Mouse (Mus musculus) neural tube, embryonic 14.5 days (tissue): ENCODE data around the gene Fto. TPM values are rescaled to one million over a fixed set of nuclear protein-coding genes. Genes with fewer than 3 reads are reported as not detected.

ENCODE experiments used
- ATAC-seq: fragments of 200-750 bp; cut with Nextera tagmentation; 2 replicates; pipeline ENCODE4 v1.8.0; 2017; ENCODE audit warnings: low read depth, mild to moderate bottlenecking, moderate TSS enrichment, moderate library complexity
- H3K27ac ChIP-seq: fragments of 300-500 bp; sonication (generic); 2 replicates; pipeline ENCODE4 v1.5.1; 2014; ENCODE audit warnings: low read depth, mild to moderate bottlenecking, control low read depth, low read length, moderate library complexity, mixed read lengths
- H3K27me3 ChIP-seq: fragments of 300-500 bp; sonication (generic); 2 replicates; pipeline ENCODE4 v1.6.1; 2014; ENCODE audit warnings: low read length; ENCODE audit not compliant: control insufficient read depth, insufficient read depth
- H3K36me3 ChIP-seq: fragments of 300-500 bp; sonication (generic); 2 replicates; pipeline ENCODE4 v1.6.1; 2014; ENCODE audit warnings: low read length, mixed read lengths; ENCODE audit not compliant: control insufficient read depth, insufficient read depth
- H3K4me1 ChIP-seq: fragments of 300-500 bp; sonication (generic); 2 replicates; pipeline ENCODE4 v1.6.1; 2014; ENCODE audit warnings: low read length; ENCODE audit not compliant: control insufficient read depth, insufficient read depth
- H3K4me2 ChIP-seq: fragments of 300-500 bp; sonication (generic); 2 replicates; pipeline ENCODE4 v1.6.1; 2014; ENCODE audit warnings: mild to moderate bottlenecking, low read depth, low read length, control low read depth
- H3K4me3 ChIP-seq: fragments of 300-500 bp; sonication (generic); 2 replicates; pipeline ENCODE4 v1.5.1; 2014; ENCODE audit warnings: low read depth, low read length, control low read depth, mixed read lengths
- H3K9ac ChIP-seq: fragments of 300-500 bp; sonication (generic); replicated peaks from 2 replicates; pipeline ENCODE4 v1.6.1; 2014; ENCODE audit warnings: low read depth, mild to moderate bottlenecking, control low read depth, low read length, mixed read lengths
- H3K9me3 ChIP-seq: fragments of 300-500 bp; sonication (generic); 2 replicates; pipeline ENCODE4 v1.6.1; 2016; ENCODE audit warnings: low read length; ENCODE audit not compliant: control insufficient read depth
- WGBS: fragments of 180-500 bp; shearing (Covaris S2); extraction: QIAGEN DNeasy Blood & Tissue Kit; methylation state at CpG from one replicate; pipeline ENCODE4 v1.1.7; 2014; 5-methylcytosine and 5-hydroxymethylcytosine counted together
- polyA plus RNA-seq: library from polyadenylated mRNA; unstranded; fragments of >200 nt; fragmentation: Nextera tagmentation; extraction: Ambion mirVana; gene quantifications from 2 replicates; pipeline ENCODE4 v1.2.1, GENCODE M21; 2014

The Fto gene
- polyA plus RNA-seq, 1 experiment from 2014 or later: 144 TPM

GRCm38 (mm10) chr8:91565869-91566502, 252.7 kb downstream of the Fto start:
- H3K4me1 ChIP-seq: peaks cover 3% of the 10 kb centered on the region; the same call in 1 of the 2 replicates
- no peaks in the 10 kb centered on the region for H3K9me3 ChIP-seq
- no peaks in the 10 kb centered on the region for H3K36me3 ChIP-seq
- no peak for ATAC-seq
- H3K4me3 ChIP-seq: no peak overlapping the region
- no peak overlapping the region for H3K4me2 ChIP-seq
- WGBS: 53% methylated on average over 12 of the region's 12 CpGs
- H3K27ac ChIP-seq: no peak overlapping the region
- H3K9ac ChIP-seq: no peak overlapping the region
- no peaks in the 10 kb centered on the region for H3K27me3 ChIP-seq

DNA sequence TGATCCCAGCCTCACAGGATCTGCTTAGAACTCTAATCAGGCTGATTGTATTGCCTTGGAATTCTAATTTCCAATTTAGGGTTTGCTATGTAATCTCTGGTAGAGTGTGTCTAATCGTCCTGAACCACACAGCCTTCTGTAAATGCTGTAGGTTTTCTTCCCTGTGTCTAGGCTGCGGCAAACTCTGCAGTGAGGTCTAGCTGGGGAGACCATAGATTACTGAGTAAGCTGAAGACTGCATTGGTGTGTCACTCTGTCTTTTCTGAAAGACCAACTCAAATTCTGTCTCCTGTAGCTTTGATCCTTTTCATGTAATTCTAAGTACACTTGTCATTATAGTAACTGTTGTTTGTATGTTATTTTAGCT, 253.2 kb downstream of the Fto start:
- H3K36me3 ChIP-seq: no peaks in the 10 kb centered on the region
- WGBS: 22% methylated on average over 2 of the region's 2 CpGs
- H3K4me1 ChIP-seq: peaks cover 3% of the 10 kb centered on the region; the same call in 1 of the 2 replicates

DNA sequence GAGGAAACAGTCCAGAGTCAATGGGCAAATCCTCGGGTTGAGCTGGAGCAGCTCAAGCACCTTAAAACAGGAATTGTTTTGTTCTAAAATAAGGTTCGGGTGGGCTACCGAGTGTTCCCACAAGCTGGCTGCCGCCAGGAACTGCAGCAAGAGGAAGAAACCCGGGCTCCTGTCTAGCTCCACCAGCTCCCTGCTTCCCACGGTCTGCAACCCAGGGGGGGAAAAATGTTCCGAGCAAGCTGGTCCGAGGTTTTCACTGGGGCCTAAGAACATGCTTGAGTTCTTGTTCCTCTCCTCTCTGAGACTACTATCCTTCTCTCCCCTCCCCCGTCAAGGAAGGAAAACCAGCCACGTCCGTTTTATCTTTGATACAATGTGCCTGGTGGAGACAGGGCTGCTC, 256.5 kb downstream of the Fto start:
- Histone ChIP-seq H3K27ac (no peak overlapping the region), H3K27me3 (no peaks in the 10 kb centered on the region), H3K9me3 (no peaks in the 10 kb centered on the region), H3K9ac (no peak overlapping the region), H3K4me2 (no peak overlapping the region), H3K36me3 (no peaks in the 10 kb centered on the region), H3K4me1 (peaks cover 7% of the 10 kb centered on the region; the same call in 1 of the 2 replicates), H3K4me3 (no peak overlapping the region)
- WGBS: 57% methylated on average over 11 of the region's 11 CpGs
- ATAC-seq: no peak

More for the DNA sequence above, 253.2 kb downstream of the Fto start:
- no peak overlapping the region for H3K9ac ChIP-seq
- no peaks in the 10 kb centered on the region for H3K9me3 ChIP-seq
- H3K27ac ChIP-seq: no peak overlapping the region
- H3K4me2 ChIP-seq: no peak overlapping the region
- no peaks in the 10 kb centered on the region for H3K27me3 ChIP-seq
- ATAC-seq: no peak
- no peak overlapping the region for H3K4me3 ChIP-seq

GRCm38 (mm10) chr8:91570809-91571208, 257.5 kb downstream of the Fto start:
- no peak overlapping the region for H3K4me2 ChIP-seq
- H3K27me3 ChIP-seq: no peaks in the 10 kb centered on the region
- H3K4me3 ChIP-seq: no peak overlapping the region
- ATAC-seq: no peak
- peaks cover 7% of the 10 kb centered on the region; the same call in 1 of the 2 replicates for H3K4me1 ChIP-seq
- no peak overlapping the region for H3K27ac ChIP-seq
- no peak overlapping the region for H3K9ac ChIP-seq
- H3K9me3 ChIP-seq: no peaks in the 10 kb centered on the region
- no peaks in the 10 kb centered on the region for H3K36me3 ChIP-seq
- 69% methylated on average over 7 of the region's 7 CpGs for WGBS

GRCm38 (mm10) chr8:91571978-91572377, 258.7 kb downstream of the Fto start:
- Histone ChIP-seq H3K9me3 (no peaks in the 10 kb centered on the region), H3K27me3 (no peaks in the 10 kb centered on the region), H3K4me1 (peaks cover 9% of the 10 kb centered on the region; the same call in 1 of the 2 replicates), H3K36me3 (no peaks in the 10 kb centered on the region), H3K4me2 (no peak overlapping the region), H3K27ac (no peak overlapping the region), H3K4me3 (no peak overlapping the region), H3K9ac (no peak overlapping the region)
- WGBS: 38% methylated on average over 4 of the region's 4 CpGs
- no peak for ATAC-seq

DNA sequence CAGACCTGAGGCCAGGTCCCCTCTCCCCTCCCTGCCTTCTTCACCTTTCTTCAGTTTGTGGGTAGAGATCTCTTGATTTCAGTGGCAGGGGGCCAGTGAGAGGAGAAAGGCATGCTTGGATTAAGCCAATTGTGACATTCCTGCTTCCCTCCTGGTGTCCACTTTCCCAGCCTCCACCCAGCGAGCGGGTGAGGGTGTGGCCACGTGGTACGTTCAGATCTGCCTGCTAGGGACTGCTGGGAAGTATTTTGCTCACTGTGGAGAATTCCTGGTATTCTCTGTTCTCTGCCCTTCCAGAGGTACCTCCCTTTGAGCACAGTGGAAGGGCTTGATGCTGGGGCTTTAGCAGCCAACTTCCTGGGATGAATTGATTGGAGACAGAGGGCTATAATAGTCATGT, 259.3 kb downstream of the Fto start:
- Histone ChIP-seq H3K9ac (no peak overlapping the region), H3K4me2 (no peak overlapping the region), H3K4me3 (no peak overlapping the region), H3K27me3 (no peaks in the 10 kb centered on the region), H3K36me3 (no peaks in the 10 kb centered on the region), H3K9me3 (no peaks in the 10 kb centered on the region), H3K4me1 (peaks cover 7% of the 10 kb centered on the region; the same call in 1 of the 2 replicates), H3K27ac (no peak overlapping the region)
- no peak for ATAC-seq
- 40% methylated on average over 4 of the region's 4 CpGs for WGBS

GRCm38 (mm10) chr8:91575576-91575975, 262.3 kb downstream of the Fto start:
- Histone ChIP-seq H3K27me3 (no peaks in the 10 kb centered on the region), H3K4me3 (no peak overlapping the region), H3K27ac (no peak overlapping the region), H3K4me1 (peaks cover 7% of the 10 kb centered on the region; the same call in 1 of the 2 replicates), H3K9ac (no peak overlapping the region), H3K4me2 (no peak overlapping the region), H3K36me3 (no peaks in the 10 kb centered on the region), H3K9me3 (no peaks in the 10 kb centered on the region)
- WGBS: 10% methylated on average over 3 of the region's 3 CpGs
- ATAC-seq: no peak

DNA sequence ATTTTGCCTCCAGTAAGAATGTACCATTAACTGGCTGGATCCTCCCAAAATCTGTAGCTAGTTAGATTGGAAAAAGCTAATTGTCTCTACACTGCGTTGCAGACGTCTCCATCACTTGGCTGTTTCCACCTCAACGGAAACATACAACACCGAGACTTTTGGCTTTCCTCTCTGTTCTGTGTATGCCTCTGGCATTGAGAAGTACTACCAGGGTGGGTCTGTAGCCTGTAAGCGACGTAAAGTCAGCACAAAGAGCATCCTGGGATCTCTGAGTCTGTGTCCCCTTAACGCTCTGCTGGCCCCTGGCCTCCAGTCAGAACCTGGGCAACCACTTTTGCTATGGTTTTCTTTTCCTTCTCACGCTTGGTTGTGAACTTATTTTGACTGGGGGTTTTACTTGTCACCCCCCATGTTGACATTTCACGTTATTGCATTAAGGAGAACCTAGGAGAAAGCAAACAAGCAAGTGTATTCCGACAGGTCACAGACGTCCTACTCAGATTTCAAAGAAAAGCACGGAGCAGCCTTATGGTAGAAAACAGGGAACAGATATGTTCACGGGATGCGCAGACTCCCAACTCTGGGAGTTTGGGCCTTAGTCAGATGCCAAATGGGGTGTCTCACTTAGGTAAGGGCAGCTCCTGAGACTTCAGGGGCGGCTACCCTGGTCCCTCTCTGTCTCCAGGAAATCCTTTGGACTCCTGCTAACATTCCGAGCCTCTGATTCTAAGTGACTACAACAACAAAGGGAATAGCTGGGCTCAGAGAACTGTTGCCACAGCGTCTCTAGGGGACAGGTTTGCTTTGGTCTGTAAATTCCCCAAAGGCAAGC, 263.0 kb downstream of the Fto start:
- ATAC-seq: peak; percentile 41; the same call in 1 of the 2 replicates
- Histone ChIP-seq H3K27ac (no peak overlapping the region), H3K27me3 (no peaks in the 10 kb centered on the region), H3K4me1 (peaks cover 7% of the 10 kb centered on the region; the same call in 1 of the 2 replicates), H3K4me2 (no peak overlapping the region), H3K9ac (no peak overlapping the region), H3K4me3 (no peak overlapping the region), H3K9me3 (no peaks in the 10 kb centered on the region), H3K36me3 (no peaks in the 10 kb centered on the region)
- WGBS: 14% methylated on average over 17 of the region's 17 CpGs

- ATAC-seq: no peak
- Histone ChIP-seq H3K4me1 (peaks cover 6% of the 10 kb centered on the region; the same call in 1 of the 2 replicates), H3K4me3 (no peak overlapping the region), H3K36me3 (no peaks in the 10 kb centered on the region), H3K27ac (no peak overlapping the region), H3K27me3 (no peaks in the 10 kb centered on the region), H3K9me3 (no peaks in the 10 kb centered on the region), H3K4me2 (no peak overlapping the region), H3K9ac (no peak overlapping the region)
- 15% methylated on average over 6 of the region's 6 CpGs for WGBS
Measured at GRCm38 (mm10) chr8:91576918-91577241, 263.6 kb downstream of the Fto start.
